14 mouse cellular contexts compared by ENCODE assay signal in the genomic region with DNA sequence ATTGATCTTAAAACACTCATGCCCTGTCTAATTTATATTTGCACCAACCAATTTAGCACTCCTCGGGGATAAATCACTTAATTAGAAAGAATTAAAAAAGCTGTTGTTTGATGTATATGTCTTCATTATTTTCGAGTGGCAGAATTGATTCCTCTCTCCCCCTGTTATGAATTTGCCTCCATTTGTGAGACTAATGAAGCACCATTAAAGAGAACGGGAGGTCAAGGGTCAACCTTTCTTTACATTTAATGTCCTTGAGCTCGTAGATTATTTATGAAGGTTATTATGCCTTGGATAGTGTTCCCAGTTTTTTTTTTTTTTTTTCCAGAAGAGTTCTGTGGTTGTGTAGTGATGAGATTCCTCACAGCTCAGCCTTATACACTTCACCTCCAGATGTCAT.
"Had no signal": no experiment of that assay in that cellular context is flagged by ENCODE, and none has a peak within 500 bp of the region (broad histone marks: within the 10 kb centered on the region; RNA-seq: fewer than 3 reads in every experiment).

No protein-coding gene starts in this region.

- H3K36me3 ChIP-seq: limb, embryonic 12.5 days; liver, embryonic 13.5 days; midbrain, embryonic 10.5 days; midbrain, embryonic 15.5 days had no signal

- H3K4me3 ChIP-seq: limb, embryonic 12.5 days; liver, embryonic 13.5 days; midbrain, embryonic 10.5 days; midbrain, embryonic 15.5 days had no signal

- DNase-seq: kidney, adult 9 months; kidney, postnatal 36 days; layer of hippocampus, adult 9-11 months; layer of hippocampus, postnatal 36 days; liver; liver, embryonic 13.5 days; liver, postnatal 0 days; lung, postnatal 36 days; thymus, postnatal 4 days had no signal

- H3K4me1 ChIP-seq: limb, embryonic 12.5 days; liver, embryonic 13.5 days; midbrain, embryonic 15.5 days had no signal

- H3K9me3 ChIP-seq: limb, embryonic 12.5 days; liver, embryonic 13.5 days; midbrain, embryonic 10.5 days; midbrain, embryonic 15.5 days had no signal

- ATAC-seq: liver, postnatal 0 days; midbrain, embryonic 15.5 days had no signal

- H3K4me2 ChIP-seq: limb, embryonic 12.5 days; liver, embryonic 13.5 days; midbrain, embryonic 15.5 days had no signal

- H3K27ac ChIP-seq: kidney, postnatal 0 days; limb, embryonic 12.5 days; liver, embryonic 13.5 days; midbrain, embryonic 10.5 days; midbrain, embryonic 15.5 days; stomach, postnatal 0 days had no signal

- H3K27me3 ChIP-seq: limb, embryonic 12.5 days; liver, embryonic 13.5 days; midbrain, embryonic 15.5 days had no signal

- H3K9ac ChIP-seq: limb, embryonic 12.5 days; liver, embryonic 13.5 days; liver, postnatal 0 days; midbrain, embryonic 15.5 days had no signal
